Mouse (Mus musculus): ENCODE results near the gene Hmcn2.

Gene Hmcn2

GRCm38 (mm10) chr2:31416968-31417367, 102.8 kb downstream of the Hmcn2 start:
- no peak for DNase-seq (ENCODE audit: low spot score)

- no peak for DNase-seq (ENCODE audit: low spot score)
Measured at GRCm38 (mm10) chr2:31418021-31418420, 103.8 kb downstream of the Hmcn2 start.

- no peak for DNase-seq (ENCODE audit: low spot score)
Measured at GRCm38 (mm10) chr2:31418571-31418970, 104.4 kb downstream of the Hmcn2 start.

- no peak for DNase-seq (ENCODE audit: low spot score)
Measured at GRCm38 (mm10) chr2:31420914-31421313, 106.7 kb downstream of the Hmcn2 start.

- DNase-seq (ENCODE audit: low spot score) = no peak
Measured at GRCm38 (mm10) chr2:31422576-31422975, 108.4 kb downstream of the Hmcn2 start.

GRCm38 (mm10) chr2:31431477-31431876, 117.3 kb downstream of the Hmcn2 start:
- DNase-seq (ENCODE audit: low spot score) = no peak

GRCm38 (mm10) chr2:31434746-31435145, 120.5 kb downstream of the Hmcn2 start:
- no peak for DNase-seq (ENCODE audit: low spot score)

- peak; percentile 9 for DNase-seq (ENCODE audit: low spot score)
Measured at GRCm38 (mm10) chr2:31435567-31435966, 121.4 kb downstream of the Hmcn2 start.

- no peak for DNase-seq (ENCODE audit: low spot score)
Measured at GRCm38 (mm10) chr2:31437480-31438245, 123.4 kb downstream of the Hmcn2 start.

GRCm38 (mm10) chr2:31439576-31439975, 125.4 kb downstream of the Hmcn2 start:
- DNase-seq (ENCODE audit: low spot score) = no peak

- no peak for DNase-seq (ENCODE audit: low spot score)
Measured at GRCm38 (mm10) chr2:31442480-31443160, 128.4 kb downstream of the Hmcn2 start.

- DNase-seq (ENCODE audit: low spot score) = no peak
Measured at GRCm38 (mm10) chr2:31446036-31446435, 131.8 kb downstream of the Hmcn2 start.

GRCm38 (mm10) chr2:31446456-31446855, 132.2 kb downstream of the Hmcn2 start:
- DNase-seq (ENCODE audit: low spot score) = no peak

- no peak for DNase-seq (ENCODE audit: low spot score)
Measured at GRCm38 (mm10) chr2:31447536-31447935, 133.3 kb downstream of the Hmcn2 start.

- no peak for DNase-seq (ENCODE audit: low spot score)
Measured at GRCm38 (mm10) chr2:31448756-31449440, 134.7 kb downstream of the Hmcn2 start.

- DNase-seq (ENCODE audit: low spot score) = no peak
Measured at GRCm38 (mm10) chr2:31449441-31449815, 135.2 kb downstream of the Hmcn2 start.

GRCm38 (mm10) chr2:31449902-31450301, 135.7 kb downstream of the Hmcn2 start:
- DNase-seq (ENCODE audit: low spot score) = no peak

- no peak for DNase-seq (ENCODE audit: low spot score)
Measured at GRCm38 (mm10) chr2:31450661-31451060, 136.4 kb downstream of the Hmcn2 start.

GRCm38 (mm10) chr2:31451530-31451929, 137.3 kb downstream of the Hmcn2 start:
- DNase-seq (ENCODE audit: low spot score) = no peak

GRCm38 (mm10) chr2:31453011-31453410, 138.8 kb downstream of the Hmcn2 start:
- no peak for DNase-seq (ENCODE audit: low spot score)

GRCm38 (mm10) chr2:31453559-31454177, 139.5 kb downstream of the Hmcn2 start:
- no peak for DNase-seq (ENCODE audit: low spot score)

- DNase-seq (ENCODE audit: low spot score) = no peak
Measured at GRCm38 (mm10) chr2:31454280-31454679, 140.1 kb downstream of the Hmcn2 start.

GRCm38 (mm10) chr2:31455418-31455817, 141.2 kb downstream of the Hmcn2 start:
- DNase-seq (ENCODE audit: low spot score) = no peak

Measured in spleen, adult 12 weeks (tissue).